Mouse (Mus musculus) heart, embryonic 15.5 days (tissue): ENCODE data around the gene A630001G21Rik. TPM values are rescaled to one million over a fixed set of nuclear protein-coding genes. Genes with fewer than 3 reads are reported as not detected.
A peak's percentile ranks its signal among the peaks of the same experiment; 100 is the strongest.

Source experiments
- ATAC-seq: fragments of 200-750 bp; cut with Nextera tagmentation; replicated peaks from 2 replicates; pipeline ENCODE4 v1.8.0; 2017; ENCODE audit warnings: low read depth, moderate TSS enrichment; ENCODE audit not compliant: insufficient number of reproducible peaks, insufficient read depth, low FRiP score
- H3K27ac ChIP-seq: fragments of 300-500 bp; sonication (generic); 2 replicates; pipeline ENCODE4 v1.5.1; 2015; ENCODE audit warnings: mild to moderate bottlenecking, inconsistent platforms
- H3K27me3 ChIP-seq: fragments of 300-500 bp; sonication (generic); 2 replicates; pipeline ENCODE4 v1.6.1; 2015; ENCODE audit warnings: inconsistent platforms
- H3K36me3 ChIP-seq: fragments of 300-500 bp; sonication (generic); 2 replicates; pipeline ENCODE4 v1.6.1; 2015; ENCODE audit warnings: mild to moderate bottlenecking, inconsistent platforms
- H3K4me1 ChIP-seq: fragments of 300-500 bp; sonication (generic); replicated peaks from 2 replicates; pipeline ENCODE4 v1.6.1; 2015; ENCODE audit warnings: inconsistent platforms
- H3K4me2 ChIP-seq: fragments of 300-500 bp; sonication (generic); 2 replicates; pipeline ENCODE4 v1.6.1; 2015; ENCODE audit warnings: inconsistent platforms, mild to moderate bottlenecking, moderate library complexity
- H3K4me3 ChIP-seq: fragments of 300-500 bp; sonication (generic); 2 replicates; pipeline ENCODE4 v1.5.1; 2015; ENCODE audit warnings: mild to moderate bottlenecking, inconsistent platforms
- H3K9ac ChIP-seq: fragments of 300-500 bp; sonication (generic); 2 replicates; pipeline ENCODE4 v1.6.1; 2015; ENCODE audit warnings: mild to moderate bottlenecking, inconsistent platforms
- H3K9me3 ChIP-seq: fragments of 300-500 bp; sonication (generic); replicated peaks from 2 replicates; pipeline ENCODE4 v1.6.1; 2016; ENCODE audit warnings: inconsistent platforms
- WGBS: fragments of 180-500 bp; shearing (Covaris S2); methylation state at CpG from one replicate; pipeline ENCODE4 v1.1.7; 2015; ENCODE audit warnings: mixed read lengths; 5-methylcytosine and 5-hydroxymethylcytosine counted together
- polyA plus RNA-seq: library from polyadenylated mRNA; unstranded; fragments of >200 nt; fragmentation: Nextera tagmentation; extraction: Ambion mirVana; gene quantifications from 2 replicates; pipeline ENCODE4 v1.2.1, GENCODE M21; 2015

A630001G21Rik gene
- polyA plus RNA-seq, 1 experiment from 2014 or later = 1.1 TPM

- no peaks in the 10 kb centered on the region for H3K36me3 ChIP-seq
- H3K4me2 ChIP-seq = no peak overlapping the region
- H3K9ac ChIP-seq = no peak overlapping the region
- no peaks in the 10 kb centered on the region for H3K9me3 ChIP-seq
- H3K4me3 ChIP-seq = no peak overlapping the region
- peaks cover 17% of the 10 kb centered on the region for H3K4me1 ChIP-seq
- no peaks in the 10 kb centered on the region for H3K27me3 ChIP-seq
- H3K27ac ChIP-seq = no peak overlapping the region
- no peak for ATAC-seq
- 94% methylated on average over 2 of the region's 2 CpGs for WGBS
These were observed 28.6 kb downstream of the A630001G21Rik start for GRCm38 (mm10) chr1:85749829-85750228.

DNA sequence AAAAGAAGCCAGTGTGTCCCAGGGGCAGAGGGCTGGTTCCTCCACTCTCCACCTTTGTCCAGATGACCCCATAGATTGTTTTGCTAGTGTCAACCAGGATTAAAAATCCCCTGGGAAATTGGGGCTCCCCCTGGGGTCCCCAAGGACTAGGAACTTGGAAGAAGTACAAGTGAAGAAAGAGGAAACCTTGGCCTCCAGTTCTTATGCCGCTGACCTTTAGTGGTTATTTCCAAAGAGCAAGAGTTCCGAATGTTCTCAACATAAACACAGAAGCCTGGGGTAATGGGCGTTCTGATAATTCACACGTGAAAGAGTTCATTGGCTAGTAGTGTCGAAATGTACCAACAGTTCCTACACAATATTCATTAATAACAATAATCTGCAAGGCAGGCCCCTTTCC, 31.9 kb downstream of the A630001G21Rik start:
- no peak for ATAC-seq
- Histone ChIP-seq H3K4me1 (peaks cover 9% of the 10 kb centered on the region), H3K27ac (no peak overlapping the region), H3K4me2 (no peak overlapping the region), H3K4me3 (no peak overlapping the region), H3K9ac (no peak overlapping the region), H3K36me3 (no peaks in the 10 kb centered on the region), H3K27me3 (no peaks in the 10 kb centered on the region), H3K9me3 (no peaks in the 10 kb centered on the region)
- 84% methylated on average over 5 of the region's 5 CpGs for WGBS

- 70% methylated on average over 3 of the region's 3 CpGs for WGBS
- Histone ChIP-seq H3K9ac (no peak overlapping the region), H3K27me3 (no peaks in the 10 kb centered on the region), H3K27ac (no peak overlapping the region), H3K36me3 (no peaks in the 10 kb centered on the region), H3K4me2 (no peak overlapping the region), H3K4me3 (no peak overlapping the region), H3K4me1 (no peaks in the 10 kb centered on the region), H3K9me3 (no peaks in the 10 kb centered on the region)
- ATAC-seq = no peak
These were observed 33.9 kb downstream of the A630001G21Rik start for GRCm38 (mm10) chr1:85744539-85744938.

DNA sequence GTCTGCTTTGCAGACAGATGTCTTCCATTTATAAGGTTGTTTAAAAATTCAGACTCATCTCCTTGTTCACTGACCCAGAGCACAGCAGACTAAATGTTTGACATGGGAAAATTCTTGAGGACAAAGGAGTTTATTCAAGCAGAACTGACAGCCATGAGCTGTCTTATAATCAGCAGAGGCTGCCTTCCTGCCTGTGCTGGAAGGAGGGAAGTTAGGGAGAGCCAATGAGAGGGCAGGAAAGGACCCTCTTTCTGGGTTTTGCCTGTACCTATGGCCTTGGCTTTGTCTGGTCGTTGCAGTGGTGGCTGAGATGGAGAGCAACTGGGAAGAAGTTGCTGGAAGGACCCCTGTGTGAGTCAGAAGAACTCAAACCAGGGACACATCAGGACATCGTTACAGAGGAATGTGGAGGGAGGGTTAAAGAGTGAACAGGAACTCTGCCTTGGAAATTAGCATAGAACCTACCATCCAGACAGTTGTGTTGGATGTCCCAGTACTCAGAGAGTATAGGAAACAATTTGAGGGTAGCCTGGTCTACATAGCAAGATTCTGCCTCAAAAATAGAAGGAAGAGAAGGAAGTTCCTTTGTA, 35.4 kb downstream of the A630001G21Rik start:
- no peak for ATAC-seq
- no peaks in the 10 kb centered on the region for H3K4me1 ChIP-seq
- H3K27me3 ChIP-seq = no peaks in the 10 kb centered on the region
- no peak overlapping the region for H3K27ac ChIP-seq
- H3K36me3 ChIP-seq = no peaks in the 10 kb centered on the region
- H3K4me2 ChIP-seq = no peak overlapping the region
- no peak overlapping the region for H3K9ac ChIP-seq
- WGBS = 23% methylated on average over 2 of the region's 2 CpGs
- no peak overlapping the region for H3K4me3 ChIP-seq
- H3K9me3 ChIP-seq = no peaks in the 10 kb centered on the region

DNA sequence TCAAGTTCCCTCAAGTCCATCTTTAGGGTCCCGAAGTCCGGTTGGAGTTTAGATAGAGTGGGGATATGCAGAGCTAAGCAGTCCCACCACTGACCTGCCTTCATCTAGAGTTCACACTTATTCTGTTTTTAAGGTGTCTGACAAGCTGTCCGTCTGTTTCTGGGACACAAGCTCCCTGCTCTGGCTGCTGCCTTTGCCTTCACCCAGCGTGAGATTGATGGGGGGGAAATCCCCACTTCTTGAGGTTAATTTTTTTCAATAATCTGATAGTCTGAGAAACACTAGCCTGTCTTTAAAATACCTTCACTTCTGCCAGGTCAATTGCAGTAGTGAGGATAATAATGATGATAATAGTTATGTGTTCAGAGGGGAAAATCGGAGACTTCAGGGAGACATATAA, 36.1 kb downstream of the A630001G21Rik start:
- no peaks in the 10 kb centered on the region for H3K27me3 ChIP-seq
- no peaks in the 10 kb centered on the region for H3K4me1 ChIP-seq
- no peaks in the 10 kb centered on the region for H3K36me3 ChIP-seq
- no peak overlapping the region for H3K4me2 ChIP-seq
- no peaks in the 10 kb centered on the region for H3K9me3 ChIP-seq
- no peak overlapping the region for H3K9ac ChIP-seq
- WGBS = 60% methylated on average over 5 of the region's 5 CpGs
- ATAC-seq = no peak
- H3K4me3 ChIP-seq = no peak overlapping the region
- H3K27ac ChIP-seq = no peak overlapping the region

DNA sequence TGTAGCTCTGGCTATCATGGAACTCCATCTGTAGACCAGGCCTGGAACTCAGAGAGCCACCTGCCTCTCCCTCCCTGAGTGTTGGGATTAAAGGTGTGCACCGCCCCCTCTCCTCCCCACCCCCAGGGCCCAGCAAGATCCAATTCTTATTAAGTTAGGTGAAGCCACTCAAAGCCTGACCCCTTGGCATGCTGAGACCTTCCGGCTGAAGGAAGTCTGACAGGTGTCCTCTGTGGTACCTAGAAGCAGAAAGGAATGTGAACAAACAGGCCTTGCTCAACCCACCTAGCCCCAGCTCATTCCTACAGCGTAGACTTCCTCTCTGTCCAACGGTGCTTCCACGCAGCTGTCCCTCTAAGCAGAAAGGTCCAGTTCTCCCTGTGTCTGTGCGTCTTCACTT, 37.5 kb downstream of the A630001G21Rik start:
- no peak overlapping the region for H3K4me2 ChIP-seq
- no peak overlapping the region for H3K27ac ChIP-seq
- H3K27me3 ChIP-seq = no peaks in the 10 kb centered on the region
- no peak overlapping the region for H3K9ac ChIP-seq
- no peaks in the 10 kb centered on the region for H3K9me3 ChIP-seq
- H3K4me3 ChIP-seq = no peak overlapping the region
- H3K36me3 ChIP-seq = no peaks in the 10 kb centered on the region
- no peak for ATAC-seq
- 82% methylated on average over 6 of the region's 6 CpGs for whole genome bisulfite sequencing
- peaks cover 4% of the 10 kb centered on the region; the same call in 1 of the 2 replicates for H3K4me1 ChIP-seq

GRCm38 (mm10) chr1:85739819-85740218, 38.6 kb downstream of the A630001G21Rik start:
- H3K36me3 ChIP-seq = no peaks in the 10 kb centered on the region
- no peak overlapping the region for H3K9ac ChIP-seq
- no peaks in the 10 kb centered on the region for H3K27me3 ChIP-seq
- H3K4me1 ChIP-seq = peaks cover 4% of the 10 kb centered on the region; the same call in 1 of the 2 replicates
- H3K4me3 ChIP-seq = no peak overlapping the region
- H3K9me3 ChIP-seq = no peaks in the 10 kb centered on the region
- no peak overlapping the region for H3K27ac ChIP-seq
- no peak overlapping the region for H3K4me2 ChIP-seq
- no peak for ATAC-seq

- 89% methylated on average over 4 of the region's 4 CpGs for WGBS
- Histone ChIP-seq H3K9me3 (no peaks in the 10 kb centered on the region), H3K36me3 (no peaks in the 10 kb centered on the region), H3K27me3 (no peaks in the 10 kb centered on the region), H3K4me3 (no peak overlapping the region), H3K4me1 (peaks cover 4% of the 10 kb centered on the region; the same call in 1 of the 2 replicates), H3K27ac (no peak overlapping the region), H3K4me2 (no peak overlapping the region), H3K9ac (no peak overlapping the region)
- ATAC-seq = no peak
These were observed 39.4 kb downstream of the A630001G21Rik start for GRCm38 (mm10) chr1:85739000-85739399.

DNA sequence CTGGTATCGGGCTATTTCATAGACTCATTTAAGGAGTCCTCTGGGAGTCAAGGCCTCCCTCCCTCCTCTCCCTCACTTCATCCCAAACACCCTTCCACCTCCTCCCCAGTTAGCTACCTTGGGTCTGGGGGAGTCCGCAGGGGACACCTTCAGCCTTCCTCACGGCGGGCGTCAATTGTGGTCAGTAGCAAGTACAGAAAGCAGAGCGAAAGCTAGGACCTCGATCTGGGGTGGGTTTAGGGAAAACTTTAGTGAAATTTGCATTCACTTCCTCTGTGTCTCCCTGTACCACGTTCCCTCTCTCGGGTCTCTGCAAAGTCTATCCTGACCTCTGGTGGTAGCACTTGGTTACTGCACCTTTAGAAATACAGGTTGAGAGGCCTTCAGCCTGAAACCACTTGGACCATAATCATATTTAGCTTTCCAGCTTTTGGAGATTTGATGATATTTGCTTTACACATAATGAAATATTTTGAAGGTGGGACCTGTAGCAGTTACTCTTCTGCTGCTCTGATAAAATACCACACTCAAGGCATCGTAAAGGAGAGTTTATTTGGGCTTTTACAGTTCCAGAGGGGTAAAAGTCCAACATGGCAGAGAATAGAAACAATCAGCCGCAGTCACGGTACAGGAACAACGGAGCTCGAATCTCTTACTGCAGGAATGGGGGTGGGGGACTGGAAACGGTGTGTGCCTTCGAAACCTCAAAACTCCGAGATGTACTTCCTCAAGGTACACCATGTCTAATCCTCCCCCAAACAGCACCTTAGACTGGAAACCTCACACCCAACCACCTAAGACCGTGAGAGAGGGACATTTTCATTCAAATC, 41.9 kb downstream of the A630001G21Rik start:
- Histone ChIP-seq H3K9me3 (no peaks in the 10 kb centered on the region), H3K4me2 (peak overlapping the region; percentile 61), H3K36me3 (no peaks in the 10 kb centered on the region), H3K4me1 (peaks cover 4% of the 10 kb centered on the region; the same call in 1 of the 2 replicates), H3K27me3 (no peaks in the 10 kb centered on the region), H3K27ac (no peak overlapping the region), H3K4me3 (peak overlapping the region; percentile 41), H3K9ac (peak overlapping the region; percentile 53; the same call in 1 of the 2 replicates)
- WGBS = 36% methylated on average over 18 of the region's 18 CpGs
- ATAC-seq = peak; percentile 54; the same call in 1 of the 2 replicates

DNA sequence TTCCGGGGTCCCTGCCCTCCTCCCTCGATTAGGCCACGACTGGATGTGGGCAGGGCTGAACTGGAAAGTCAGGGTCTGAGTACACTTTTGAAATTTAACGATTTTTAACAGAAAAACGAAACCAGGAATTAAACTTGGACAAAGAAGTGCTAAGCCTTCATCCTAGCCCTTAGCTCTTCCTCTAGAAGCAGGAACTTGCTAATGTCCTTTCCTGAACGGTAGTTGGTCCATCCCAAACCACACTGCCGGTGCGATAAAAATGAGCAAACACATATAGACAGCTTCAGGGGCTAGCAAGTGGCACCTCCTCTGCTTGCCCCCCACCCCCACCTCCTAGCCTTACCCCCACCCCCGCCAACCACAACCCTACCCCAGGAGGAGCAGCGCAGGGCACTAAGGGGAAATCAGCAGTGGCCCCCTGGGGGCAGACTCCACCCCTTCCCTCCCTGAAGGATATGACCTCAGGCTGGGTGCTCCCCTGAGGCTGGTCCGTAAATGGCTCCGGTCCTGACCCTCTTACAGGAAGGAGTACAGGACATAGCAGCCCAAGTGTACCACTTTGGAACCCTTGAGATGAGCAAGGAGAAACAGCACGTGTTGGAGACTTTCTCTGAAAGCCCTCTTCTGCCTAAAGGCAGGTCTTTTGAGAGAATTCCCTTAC, 42.9 kb downstream of the A630001G21Rik start:
- peak; percentile 41; the same call in 1 of the 2 replicates for ATAC-seq
- H3K4me1 ChIP-seq = peaks cover 4% of the 10 kb centered on the region; the same call in 1 of the 2 replicates
- H3K36me3 ChIP-seq = no peaks in the 10 kb centered on the region
- no peak overlapping the region for H3K9ac ChIP-seq
- H3K27ac ChIP-seq = no peak overlapping the region
- no peaks in the 10 kb centered on the region for H3K9me3 ChIP-seq
- 57% methylated on average over 13 of the region's 13 CpGs for WGBS
- H3K27me3 ChIP-seq = no peaks in the 10 kb centered on the region
- H3K4me3 ChIP-seq = peak overlapping the region; percentile 41
- H3K4me2 ChIP-seq = peak overlapping the region; percentile 61

DNA sequence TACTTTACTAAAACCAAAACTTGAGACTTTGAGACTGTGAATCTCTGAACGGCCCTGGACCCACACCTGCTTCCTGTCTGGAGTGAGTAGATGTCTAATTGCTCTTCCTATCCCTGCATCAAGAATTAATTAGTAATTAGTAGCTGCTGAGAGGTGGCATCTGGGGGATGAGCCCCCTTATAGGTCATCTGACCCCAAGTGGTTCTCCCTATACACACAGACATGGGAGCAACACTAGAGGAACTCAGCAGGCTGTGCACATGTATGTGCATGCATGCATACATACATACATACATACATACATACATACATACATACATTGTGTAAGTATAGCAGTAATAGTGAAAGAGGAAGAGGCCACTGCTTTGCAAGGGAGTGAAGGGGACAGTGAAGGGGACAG, 43.9 kb downstream of the A630001G21Rik start:
- Histone ChIP-seq H3K4me1 (peaks cover 4% of the 10 kb centered on the region; the same call in 1 of the 2 replicates), H3K4me3 (no peak overlapping the region), H3K9me3 (no peaks in the 10 kb centered on the region), H3K9ac (no peak overlapping the region), H3K27ac (no peak overlapping the region), H3K36me3 (no peaks in the 10 kb centered on the region), H3K4me2 (no peak overlapping the region), H3K27me3 (no peaks in the 10 kb centered on the region)
- ATAC-seq = no peak
- 59% methylated on average over 1 of the region's 1 CpGs for WGBS
